Mouse (Mus musculus): ENCODE measurements around the gene Zfp146. TPM values are rescaled to one million over a fixed set of nuclear protein-coding genes. Genes with fewer than 3 reads are reported as not detected.
"Not testable (repeated sequence)": the region's sequence is repeated elsewhere in the genome, so short reads cannot be mapped to it uniquely, and the experiment has no call there.

Zfp146 gene
- total and polyA plus RNA-seq, 2 experiments from 2014 or later, result 8.7 to 87.3 TPM

DNA sequence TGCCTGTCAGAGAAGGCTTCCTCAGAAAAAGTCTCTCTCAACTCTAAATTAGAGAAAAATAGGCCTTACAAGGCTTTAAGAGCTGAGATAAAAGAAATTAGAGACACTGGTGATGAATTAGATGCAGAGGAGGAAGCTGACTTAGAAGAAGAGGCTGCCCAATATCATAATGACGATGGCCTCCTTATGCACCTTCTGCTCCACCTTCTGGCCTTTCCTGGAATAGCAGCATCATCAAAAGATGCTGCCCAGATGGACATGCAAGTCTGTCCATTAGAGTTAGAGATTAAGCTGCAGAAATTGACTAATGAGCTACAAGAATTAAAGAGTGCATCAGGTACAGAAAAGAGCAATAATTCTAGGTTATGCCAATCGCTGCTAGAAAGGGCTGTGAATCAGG lies 35.8 kb upstream of the Zfp146 start:
- no peaks in the 10 kb centered on the region for H3K27me3 ChIP-seq (ENCODE audit: insufficient read depth, low read length)
- peak; percentile 80 for TF ChIP-seq CTCF (IDR thresholded peaks at IDR 0.05; ENCODE audit: low read depth)
- ATAC-seq, result no peak
- WGBS, result 7% methylated on average over 2 of the region's 2 CpGs
- no peak overlapping the region for H3K27ac ChIP-seq (ENCODE audit: low read depth, low read length)
- H3K4me3 ChIP-seq (ENCODE audit: low read depth, low read length), result no peak overlapping the region
- no peaks in the 10 kb centered on the region for H3K36me3 ChIP-seq (ENCODE audit: insufficient read depth)
- no peak overlapping the region for H3K4me2 ChIP-seq (ENCODE audit: low read depth)
- no peaks in the 10 kb centered on the region for H3K9me3 ChIP-seq (ENCODE audit: low read length)
- DNase-seq, result peak; percentile 52
- H3K4me1 ChIP-seq (ENCODE audit: insufficient read depth), result no peaks in the 10 kb centered on the region
- H3K9ac ChIP-seq, result no peak overlapping the region

- Histone ChIP-seq H3K9ac (no peak overlapping the region), H3K36me3 (ENCODE audit: insufficient read depth) (no peaks in the 10 kb centered on the region), H3K27me3 (ENCODE audit: insufficient read depth, low read length) (no peaks in the 10 kb centered on the region), H3K4me3 (ENCODE audit: low read depth, low read length) (no peak overlapping the region), H3K27ac (ENCODE audit: low read depth, low read length) (no peak overlapping the region), H3K9me3 (ENCODE audit: low read length) (no peaks in the 10 kb centered on the region), H3K4me2 (ENCODE audit: low read depth) (no peak overlapping the region), H3K4me1 (ENCODE audit: insufficient read depth) (no peaks in the 10 kb centered on the region)
- 19% methylated on average over 8 of the region's 8 CpGs for WGBS
- TF ChIP-seq CTCF (IDR thresholded peaks at IDR 0.05; ENCODE audit: low read depth), result no peak
- DNase-seq (no peak), ATAC-seq (0 out of 2 replicates have a peak, but pooled peaks have one; percentile 25)
Measured at GRCm38 (mm10) chr7:30204380-30204779, 34.8 kb upstream of the Zfp146 start.

- Histone ChIP-seq H3K9ac (no peak overlapping the region), H3K4me2 (ENCODE audit: low read depth) (no peak overlapping the region), H3K4me3 (ENCODE audit: low read depth, low read length) (no peak overlapping the region), H3K27me3 (ENCODE audit: insufficient read depth, low read length) (no peaks in the 10 kb centered on the region), H3K27ac (ENCODE audit: low read depth, low read length) (no peak overlapping the region), H3K9me3 (ENCODE audit: low read length) (no peaks in the 10 kb centered on the region), H3K4me1 (ENCODE audit: insufficient read depth) (no peaks in the 10 kb centered on the region), H3K36me3 (ENCODE audit: insufficient read depth) (no peaks in the 10 kb centered on the region)
- DNase-seq, result no peak
- 87% methylated on average over 11 of the region's 11 CpGs for WGBS
- TF ChIP-seq CTCF (IDR thresholded peaks at IDR 0.05; ENCODE audit: low read depth), result no peak
- no peak for ATAC-seq
Measured at GRCm38 (mm10) chr7:30202895-30203690, 33.5 kb upstream of the Zfp146 start.

DNA sequence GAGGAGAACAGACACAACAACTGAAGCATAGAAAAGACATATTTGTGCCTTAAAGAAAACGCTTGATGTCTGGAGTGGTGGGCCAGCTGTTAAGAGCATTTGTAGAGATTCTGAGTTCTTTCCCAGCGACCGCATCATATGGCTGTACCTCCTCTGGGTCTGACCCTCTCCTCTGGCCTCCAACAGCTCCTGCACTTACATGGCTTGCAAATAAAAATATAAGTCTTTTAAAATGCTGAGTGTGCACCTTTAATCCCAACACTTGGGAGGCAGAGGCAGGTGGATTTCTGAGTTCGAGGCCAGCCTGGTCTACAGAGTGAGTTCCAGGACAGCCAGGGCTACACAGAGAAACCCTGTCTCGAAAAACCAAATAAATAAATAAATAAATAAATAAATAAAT lies 31.1 kb upstream of the Zfp146 start:
- H3K9ac ChIP-seq; H3K36me3 ChIP-seq (ENCODE audit: insufficient read depth); DNase-seq; H3K4me2 ChIP-seq (ENCODE audit: low read depth); H3K27me3 ChIP-seq (ENCODE audit: insufficient read depth, low read length); ATAC-seq; H3K27ac ChIP-seq (ENCODE audit: low read depth, low read length); H3K9me3 ChIP-seq (ENCODE audit: low read length); H3K4me3 ChIP-seq (ENCODE audit: low read depth, low read length); H3K4me1 ChIP-seq (ENCODE audit: insufficient read depth): not testable (repeated sequence)
- WGBS, result 89% methylated on average over 5 of the region's 5 CpGs

DNA sequence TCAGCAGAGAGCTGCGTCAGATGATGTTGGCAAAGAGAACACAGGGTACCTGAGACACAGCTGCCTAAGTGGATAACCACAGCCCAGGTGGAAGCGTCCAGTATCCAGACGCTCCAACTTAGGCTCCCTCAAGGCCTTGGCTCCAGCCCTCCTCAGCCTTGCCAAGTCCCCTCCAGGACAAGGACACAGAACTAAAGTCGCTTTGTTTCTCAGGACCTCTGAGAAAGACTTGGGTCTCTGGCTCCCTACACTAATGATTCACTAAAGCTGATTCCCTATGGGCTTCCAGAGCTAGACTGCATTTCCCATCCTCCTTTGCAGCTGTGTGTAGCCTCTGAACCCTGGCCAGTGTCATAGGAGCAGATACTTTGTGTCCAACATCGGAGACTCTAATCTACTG lies 30.6 kb upstream of the Zfp146 start:
- WGBS, result 76% methylated on average over 5 of the region's 5 CpGs
- no peak overlapping the region for H3K9ac ChIP-seq
- H3K4me3 ChIP-seq (ENCODE audit: low read depth, low read length), result no peak overlapping the region
- peaks cover 3% of the 10 kb centered on the region; the same call in 1 of the 2 replicates for H3K4me1 ChIP-seq (ENCODE audit: insufficient read depth)
- no peaks in the 10 kb centered on the region for H3K27me3 ChIP-seq (ENCODE audit: insufficient read depth, low read length)
- H3K4me2 ChIP-seq (ENCODE audit: low read depth), result no peak overlapping the region
- no peak for ATAC-seq
- H3K27ac ChIP-seq (ENCODE audit: low read depth, low read length), result no peak overlapping the region
- H3K9me3 ChIP-seq (ENCODE audit: low read length), result no peaks in the 10 kb centered on the region
- no peak for DNase-seq
- no peaks in the 10 kb centered on the region for H3K36me3 ChIP-seq (ENCODE audit: insufficient read depth)
- TF ChIP-seq CTCF (IDR thresholded peaks at IDR 0.05; ENCODE audit: low read depth), result no peak

GRCm38 (mm10) chr7:30199498-30200139 lies 30.1 kb upstream of the Zfp146 start:
- no peak overlapping the region for H3K4me2 ChIP-seq (ENCODE audit: low read depth)
- 78% methylated on average over 18 of the region's 18 CpGs for WGBS
- H3K36me3 ChIP-seq (ENCODE audit: insufficient read depth), result no peaks in the 10 kb centered on the region
- no peaks in the 10 kb centered on the region for H3K9me3 ChIP-seq (ENCODE audit: low read length)
- ATAC-seq (no peak), DNase-seq (no peak)
- H3K27me3 ChIP-seq (ENCODE audit: insufficient read depth, low read length), result no peaks in the 10 kb centered on the region
- TF ChIP-seq CTCF (IDR thresholded peaks at IDR 0.05; ENCODE audit: low read depth), result no peak
- no peak overlapping the region for H3K9ac ChIP-seq
- H3K27ac ChIP-seq (ENCODE audit: low read depth, low read length), result no peak overlapping the region
- peaks cover 5% of the 10 kb centered on the region; the same call in 1 of the 2 replicates for H3K4me1 ChIP-seq (ENCODE audit: insufficient read depth)
- H3K4me3 ChIP-seq (ENCODE audit: low read depth, low read length), result no peak overlapping the region

GRCm38 (mm10) chr7:30198481-30198971 lies 29.0 kb upstream of the Zfp146 start, which contains the start of gene Capns1:
TSS of gene Capns1 (minus strand) at chr7:30198811.
- Histone ChIP-seq H3K27ac (ENCODE audit: low read depth, low read length) (peak within 1 kb of the TSS; percentile 31; the same call in 1 of the 2 replicates), H3K4me3 (ENCODE audit: low read depth, low read length) (peak within 1 kb of the TSS; percentile 27), H3K4me2 (ENCODE audit: low read depth) (peak within 1 kb of the TSS; percentile 37), H3K4me1 (ENCODE audit: insufficient read depth) (peaks cover 5% of the 10 kb centered on the region; the same call in 1 of the 2 replicates), H3K9me3 (ENCODE audit: low read length) (no peaks in the 10 kb centered on the region), H3K9ac (peak within 1 kb of the TSS; percentile 10; the same call in 1 of the 2 replicates), H3K36me3 (ENCODE audit: insufficient read depth) (no peaks in the 10 kb centered on the region), H3K27me3 (ENCODE audit: insufficient read depth, low read length) (no peaks in the 10 kb centered on the region)
- DNase-seq (peak; percentile 88), ATAC-seq (peak; percentile 58)
- WGBS, result 1% methylated on average over 8 of the region's 8 CpGs
- peak; percentile 92 for TF ChIP-seq CTCF (IDR thresholded peaks at IDR 0.05; ENCODE audit: low read depth)

All from forebrain, postnatal 0 days (tissue).